Mouse (Mus musculus): ENCODE measurements around the gene Lpar6.
A peak's percentile ranks its signal among the peaks of the same experiment; 100 is the strongest.

Lpar6 gene

DNA sequence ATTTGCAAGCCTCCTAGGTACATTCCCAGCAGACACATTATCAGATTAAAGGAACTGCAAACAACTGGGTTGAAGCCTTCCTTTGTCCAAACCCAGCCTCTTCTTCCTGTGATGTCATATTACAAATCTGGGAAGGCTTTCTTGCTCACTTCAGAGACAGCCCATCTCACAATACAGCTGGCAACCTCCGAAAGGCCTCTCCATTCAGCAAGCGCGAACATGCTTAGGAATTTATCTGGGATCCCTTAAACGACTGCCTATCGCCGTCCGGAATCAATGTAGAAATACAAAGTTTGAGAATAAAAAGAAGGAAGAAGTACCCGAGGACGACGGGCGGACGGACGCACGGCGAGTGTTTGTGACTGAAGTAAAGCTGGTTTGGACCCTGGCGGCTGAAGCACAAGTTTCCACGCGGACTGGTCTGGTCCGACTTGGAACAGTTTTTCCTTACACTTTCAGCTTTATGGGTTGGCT, at the start of gene Lpar6:
Lpar6 (plus strand) TSS at position 48 of the 474 bp plus-strand sequence.
- peak; percentile 46 for DNase-seq (ENCODE audit: low spot score)

DNA sequence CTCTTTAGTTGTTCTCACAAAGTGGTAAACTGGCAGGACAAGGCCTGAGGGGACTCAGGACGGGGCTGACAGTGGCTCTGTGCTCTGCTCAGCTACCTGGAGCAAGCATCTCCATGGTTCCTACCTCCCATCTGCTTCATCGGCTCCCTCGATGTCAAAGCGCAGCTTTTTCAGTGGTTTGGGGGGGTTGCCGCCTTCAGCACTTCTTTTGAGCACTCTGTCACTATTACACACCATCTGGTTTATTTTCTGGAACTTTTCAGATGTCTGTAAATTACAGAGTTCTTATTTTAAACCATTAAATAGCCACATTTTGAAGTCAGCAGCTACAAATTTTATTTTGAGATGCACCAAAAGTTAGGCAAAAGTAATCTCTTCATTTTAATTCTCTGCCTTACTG, 38.6 kb upstream of the Lpar6 start:
- no peak for DNase-seq (ENCODE audit: low spot score)

DNA sequence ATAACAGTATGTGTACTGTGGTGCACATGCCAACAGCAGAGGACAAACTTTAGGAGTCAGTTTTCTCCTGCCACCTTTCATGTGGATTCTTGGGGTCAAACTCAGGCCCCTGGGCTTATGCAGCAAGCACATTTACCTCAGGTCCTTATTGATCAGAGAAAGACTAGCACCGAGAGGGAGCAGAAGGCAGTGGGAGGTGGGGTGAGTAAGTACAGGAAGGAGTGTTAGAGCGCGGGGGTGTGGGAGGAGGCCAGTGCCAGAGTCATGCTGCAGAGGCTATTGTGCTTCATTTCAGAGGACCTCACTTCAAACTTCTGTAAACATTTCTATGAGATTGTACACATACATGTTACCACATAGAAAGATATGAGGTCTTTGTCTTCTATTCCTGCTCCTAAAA, 36.2 kb upstream of the Lpar6 start:
- no peak for DNase-seq (ENCODE audit: low spot score)

DNA sequence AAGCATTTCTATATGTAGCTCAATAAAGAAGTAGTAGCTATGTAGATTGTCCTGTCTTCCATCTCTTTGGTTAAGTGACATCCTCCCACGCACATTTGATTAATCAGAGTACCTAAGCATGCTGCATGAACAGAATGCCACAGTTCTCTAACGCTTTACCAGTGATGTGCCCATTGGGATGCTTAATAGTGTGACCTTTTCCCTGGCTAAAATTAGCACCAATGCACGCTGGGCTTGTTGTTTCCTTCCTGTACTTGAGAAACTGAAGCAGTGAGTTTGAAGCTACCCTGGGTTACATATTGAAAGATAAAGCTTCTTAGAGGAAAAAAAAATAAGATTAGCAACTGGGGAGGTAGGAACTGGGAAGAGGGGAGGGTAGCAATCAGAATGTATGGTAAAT, 33.7 kb upstream of the Lpar6 start:
- DNase-seq (ENCODE audit: low spot score), result no peak

DNA sequence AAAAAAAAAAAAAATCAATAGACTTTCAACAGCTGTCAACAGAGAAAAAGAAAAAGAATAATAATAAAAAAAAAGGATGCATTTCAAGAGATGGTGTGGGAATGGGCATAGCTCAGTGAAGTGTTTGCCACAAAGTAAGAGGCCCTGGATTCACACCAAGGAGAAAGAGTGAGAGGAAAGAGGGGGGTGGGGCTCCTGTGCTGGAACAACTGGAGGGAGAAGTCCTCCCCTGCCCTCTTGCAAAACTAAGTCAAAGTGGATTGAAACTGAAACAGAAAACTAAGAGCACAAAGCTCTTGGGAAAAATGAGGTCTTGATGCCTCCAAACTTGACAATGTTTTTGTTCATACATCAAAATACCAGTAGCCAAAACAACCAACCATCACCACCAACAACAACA, 28.4 kb upstream of the Lpar6 start:
- DNase-seq (ENCODE audit: low spot score), result no peak

DNA sequence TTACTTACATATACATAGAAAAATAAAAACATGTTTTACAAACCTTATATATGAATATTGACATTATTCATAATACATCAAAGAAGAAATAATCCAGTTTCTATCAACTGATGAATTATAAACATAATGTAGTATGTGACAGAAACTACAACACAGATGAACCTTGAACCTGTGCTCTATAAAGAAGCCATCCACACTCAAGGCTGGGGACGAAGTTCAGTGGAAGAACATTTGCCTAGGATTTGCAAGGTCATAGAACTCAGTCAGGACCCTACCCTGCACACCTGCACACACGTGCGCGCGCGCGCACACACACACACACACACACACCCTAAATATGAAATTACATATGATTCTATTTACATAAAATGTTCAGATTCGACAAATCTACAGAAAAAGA, 27.5 kb upstream of the Lpar6 start:
- DNase-seq (ENCODE audit: low spot score), result no peak

DNA sequence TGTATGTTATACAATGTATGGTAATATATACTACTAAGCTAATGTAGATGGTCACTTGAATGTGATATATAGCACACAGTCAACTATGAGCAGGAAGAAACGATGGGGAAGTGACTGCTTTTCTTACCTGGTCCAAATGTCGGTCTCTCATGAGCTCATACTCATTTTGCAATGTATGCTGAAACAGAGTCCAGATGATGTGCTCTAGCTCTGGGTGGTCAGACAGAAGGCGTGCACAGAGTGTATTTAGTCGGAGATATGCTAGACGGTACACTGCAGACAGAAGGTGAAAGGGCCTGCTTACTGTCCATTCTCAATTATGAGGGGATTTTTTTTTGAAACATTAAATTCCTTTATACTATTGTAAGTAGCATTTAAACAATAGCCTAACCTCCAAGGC, 26.2 kb upstream of the Lpar6 start:
- no peak for DNase-seq (ENCODE audit: low spot score)

DNA sequence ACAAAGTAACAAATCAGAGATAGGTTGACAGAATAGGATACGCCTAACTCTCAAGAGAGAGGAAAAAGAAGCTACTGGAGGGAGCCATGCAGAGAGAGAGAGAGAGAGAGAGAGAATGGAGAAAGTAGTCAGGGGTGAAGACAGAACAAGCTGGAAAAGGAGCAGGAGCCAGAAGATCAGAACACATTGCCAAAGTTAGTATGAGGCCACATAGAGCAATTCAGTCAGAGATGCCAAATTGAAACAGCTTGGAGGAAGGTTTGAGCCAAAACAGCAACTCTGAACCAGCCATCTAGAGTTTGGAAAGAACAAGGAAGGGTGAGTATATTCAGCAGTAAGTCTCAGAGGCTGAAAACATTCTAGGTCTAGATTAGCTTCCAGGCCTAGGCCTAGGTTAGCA, 20.6 kb upstream of the Lpar6 start:
- no peak for DNase-seq (ENCODE audit: low spot score)

DNA sequence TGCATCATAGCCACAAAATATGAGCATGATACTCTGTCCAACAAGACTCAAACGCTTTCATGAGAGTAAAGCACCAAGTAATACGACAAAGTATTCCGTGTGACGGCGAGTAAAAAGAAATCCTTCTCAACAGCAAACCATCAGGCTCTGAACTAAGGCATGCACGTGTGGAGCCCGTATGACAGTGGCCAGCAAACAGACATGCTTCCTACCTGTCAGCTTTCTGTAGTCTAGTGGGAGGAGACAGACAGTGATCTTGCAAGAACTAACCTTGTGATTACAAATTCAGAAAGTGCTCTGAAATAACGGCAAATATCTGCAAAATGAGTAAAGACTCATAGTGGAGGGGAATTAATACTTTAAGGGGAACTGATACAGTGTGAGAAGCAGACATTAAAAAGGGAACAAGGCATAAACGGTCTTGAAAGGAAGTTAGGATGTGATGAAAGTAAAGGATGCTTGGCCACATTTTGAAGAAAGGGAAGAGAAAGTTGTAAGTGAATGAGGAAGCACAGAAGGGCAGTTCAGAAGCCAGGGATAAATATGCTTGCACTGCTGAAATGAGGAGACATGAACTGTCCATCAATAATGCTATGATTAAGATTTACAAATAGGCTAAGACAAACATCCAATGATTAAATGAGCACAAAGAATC, 15.3 kb upstream of the Lpar6 start:
- no peak for DNase-seq (ENCODE audit: low spot score)

DNA sequence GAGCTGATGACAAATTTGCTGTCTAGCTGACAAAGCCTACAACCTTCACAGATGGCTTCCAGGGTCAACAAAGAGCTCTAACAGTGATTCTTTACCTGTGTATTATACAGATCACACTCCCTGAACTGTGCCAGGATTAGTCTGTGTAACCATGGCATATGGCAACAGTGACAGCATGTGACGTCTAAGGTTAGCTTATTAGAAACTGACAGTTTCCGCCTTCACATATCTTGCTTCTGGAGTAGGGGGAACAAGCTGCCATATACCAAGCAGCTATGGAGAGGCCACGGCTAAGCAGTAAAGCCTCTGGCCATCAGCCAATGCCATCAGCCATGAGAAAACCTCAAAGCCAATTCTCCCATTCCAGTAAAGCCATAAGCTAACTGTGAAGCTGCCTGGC, 11.3 kb upstream of the Lpar6 start:
- DNase-seq (ENCODE audit: low spot score), result no peak

DNA sequence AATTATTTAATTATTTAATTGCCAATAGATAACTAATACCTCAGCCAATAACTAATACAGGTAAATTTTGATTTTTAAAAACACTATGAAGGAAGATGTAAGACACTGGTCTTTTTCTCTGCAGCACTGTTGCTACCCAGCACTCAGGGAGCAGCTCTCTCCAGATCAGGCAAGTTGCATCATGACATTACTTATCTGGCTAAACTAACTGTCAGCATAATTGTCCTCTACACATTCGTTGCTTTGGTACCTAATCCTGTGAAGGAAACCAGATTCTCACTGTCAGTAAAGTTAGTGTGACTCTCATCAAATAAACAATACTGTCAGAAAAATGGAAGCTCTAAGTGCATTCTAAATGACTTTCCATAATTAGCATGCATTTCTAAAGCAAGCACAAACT, 10.8 kb upstream of the Lpar6 start:
- DNase-seq (ENCODE audit: low spot score), result no peak

DNA sequence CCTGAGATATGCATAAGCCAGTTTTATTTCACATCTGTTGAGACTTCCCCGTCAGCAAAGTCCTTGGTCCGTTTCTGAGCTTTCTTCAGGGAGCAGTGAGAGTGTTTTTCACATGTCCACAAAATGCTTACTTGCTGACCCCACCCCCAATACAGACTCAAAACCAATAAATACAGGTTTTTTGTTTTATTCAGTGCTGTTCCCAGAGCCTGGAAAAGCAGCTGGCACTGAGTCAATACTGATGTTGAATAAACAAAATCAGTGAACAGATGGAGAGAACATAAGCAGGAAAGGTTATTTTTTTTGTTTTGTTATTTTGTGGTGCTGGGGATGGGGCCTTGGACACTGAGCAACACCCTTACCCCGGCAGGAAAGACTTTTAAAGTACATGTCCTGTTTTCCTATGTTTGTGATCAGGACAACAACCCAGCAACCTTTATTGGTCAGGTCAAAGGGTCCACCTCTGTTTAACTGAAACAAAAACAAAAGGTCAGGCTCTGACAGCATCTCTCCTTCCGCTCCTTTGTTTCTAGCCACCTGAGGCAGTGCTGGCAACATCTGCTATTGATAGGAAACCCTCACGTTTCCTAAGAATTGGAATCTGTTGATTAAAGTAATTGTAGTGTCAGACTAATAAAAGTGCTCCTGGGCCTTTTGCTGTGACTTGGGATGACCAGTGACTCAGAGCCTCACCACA, 6.3 kb upstream of the Lpar6 start:
- no peak for DNase-seq (ENCODE audit: low spot score)

DNA sequence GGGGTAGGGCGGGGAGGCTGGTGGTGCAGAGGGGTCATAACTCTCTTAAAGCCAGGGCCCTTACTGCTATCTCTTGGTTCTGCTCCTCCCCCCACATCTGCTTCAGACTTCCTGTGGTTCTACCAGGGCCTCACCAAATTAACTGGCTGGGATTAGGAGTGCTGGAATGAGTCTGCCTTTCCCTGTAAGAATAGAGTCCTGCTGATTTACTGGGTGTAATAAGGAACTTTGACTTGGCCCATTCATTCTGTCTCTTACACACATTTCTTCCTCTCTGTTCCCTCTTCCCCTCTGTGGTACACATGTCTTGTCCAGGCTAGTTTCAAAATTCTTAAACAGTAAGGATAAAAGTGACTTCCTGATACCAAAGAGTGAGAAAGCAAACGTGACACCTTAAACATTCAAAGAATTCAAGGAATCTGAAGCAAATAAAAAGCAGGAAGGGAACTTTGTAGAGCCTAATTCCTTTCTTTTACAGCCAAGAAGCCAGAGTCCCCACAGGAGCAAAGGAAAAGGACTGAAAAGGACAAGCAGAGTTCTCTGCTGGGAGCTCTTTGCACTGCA, 3.1 kb upstream of the Lpar6 start:
- DNase-seq (ENCODE audit: low spot score), result no peak

DNA sequence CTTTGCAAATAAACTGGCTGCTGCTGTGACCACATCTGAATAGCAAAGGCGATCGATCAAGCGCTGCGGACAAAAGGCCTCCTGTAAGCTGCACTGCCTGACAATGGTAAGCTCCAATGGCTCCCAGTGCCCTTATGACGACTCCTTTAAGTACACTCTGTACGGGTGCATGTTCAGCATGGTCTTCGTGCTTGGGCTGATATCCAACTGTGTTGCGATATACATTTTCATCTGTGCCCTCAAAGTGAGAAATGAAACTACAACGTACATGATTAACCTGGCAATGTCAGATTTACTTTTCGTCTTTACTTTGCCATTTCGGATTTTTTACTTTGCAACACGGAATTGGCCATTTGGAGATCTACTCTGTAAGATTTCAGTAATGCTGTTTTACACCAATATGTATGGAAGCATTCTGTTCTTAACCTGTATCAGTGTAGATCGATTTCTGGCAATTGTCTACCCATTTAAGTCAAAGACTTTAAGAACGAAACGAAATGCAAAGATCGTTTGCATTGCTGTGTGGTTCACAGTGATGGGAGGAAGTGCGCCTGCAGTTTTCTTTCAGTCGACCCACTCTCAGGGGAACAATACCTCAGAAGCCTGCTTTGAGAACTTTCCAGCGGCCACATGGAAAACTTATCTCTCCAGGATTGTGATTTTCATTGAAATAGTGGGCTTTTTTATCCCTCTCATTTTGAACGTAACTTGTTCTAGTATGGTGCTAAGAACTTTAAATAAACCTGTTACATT, 979 bp downstream of the Lpar6 start:
- no peak for DNase-seq (ENCODE audit: low spot score)

DNA sequence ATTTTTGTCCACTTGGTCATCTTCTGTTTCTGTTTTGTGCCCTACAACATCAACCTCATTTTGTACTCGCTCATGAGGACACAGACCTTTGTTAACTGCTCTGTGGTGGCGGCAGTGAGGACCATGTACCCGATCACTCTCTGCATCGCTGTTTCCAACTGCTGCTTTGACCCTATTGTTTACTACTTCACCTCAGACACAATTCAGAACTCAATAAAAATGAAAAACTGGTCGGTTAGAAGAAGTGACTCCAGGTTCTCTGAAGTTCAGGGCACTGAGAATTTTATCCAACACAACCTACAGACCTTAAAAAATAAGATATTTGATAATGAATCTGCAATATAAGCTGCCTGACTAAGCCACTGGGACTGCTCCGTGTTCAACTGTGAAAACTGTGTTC, 1.6 kb downstream of the Lpar6 start:
- DNase-seq (ENCODE audit: low spot score), result no peak

DNA sequence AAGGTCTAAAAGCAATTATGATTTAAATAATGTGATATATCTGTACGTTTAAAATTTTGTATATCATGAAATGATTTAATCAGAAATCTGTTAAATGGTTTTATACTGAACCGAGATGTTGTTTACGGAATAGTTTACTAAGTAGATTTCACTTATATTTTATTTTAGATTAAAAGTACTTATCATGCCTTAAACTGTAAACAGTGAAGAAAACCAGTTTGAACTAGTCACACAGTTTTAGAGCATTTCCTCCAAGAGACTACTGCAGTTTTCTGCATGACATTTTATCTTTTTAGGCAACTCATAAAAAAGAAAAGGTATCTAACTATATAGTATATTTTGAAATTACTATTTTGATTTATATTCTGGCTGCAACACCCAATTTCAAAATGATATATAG, 2.2 kb downstream of the Lpar6 start:
- no peak for DNase-seq (ENCODE audit: low spot score)

DNA sequence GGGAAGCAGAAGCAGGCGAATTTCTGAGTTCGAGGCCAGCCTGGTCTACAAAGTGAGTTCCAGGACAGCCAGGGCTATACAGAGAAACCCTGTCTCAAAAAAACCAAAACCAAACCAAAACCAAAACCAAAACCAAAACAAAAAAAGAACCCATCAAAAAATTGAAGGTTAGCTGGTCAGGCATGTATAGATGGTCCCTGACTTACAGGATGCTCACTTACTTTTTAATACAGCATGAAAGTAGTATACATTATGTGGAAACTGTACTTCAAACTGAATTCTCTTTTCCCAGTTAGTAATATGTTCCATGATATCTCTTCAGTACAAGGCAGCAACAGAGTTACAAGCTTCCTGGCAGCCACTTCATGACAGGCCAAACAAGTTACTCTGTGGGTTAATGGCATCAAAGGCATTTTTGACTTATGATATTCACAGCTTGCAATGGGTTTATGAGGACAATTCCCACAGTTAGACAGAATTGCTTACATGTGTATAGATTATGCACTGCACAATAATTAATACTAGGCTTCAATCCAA, 6.4 kb downstream of the Lpar6 start:
- DNase-seq (ENCODE audit: low spot score), result no peak

DNA sequence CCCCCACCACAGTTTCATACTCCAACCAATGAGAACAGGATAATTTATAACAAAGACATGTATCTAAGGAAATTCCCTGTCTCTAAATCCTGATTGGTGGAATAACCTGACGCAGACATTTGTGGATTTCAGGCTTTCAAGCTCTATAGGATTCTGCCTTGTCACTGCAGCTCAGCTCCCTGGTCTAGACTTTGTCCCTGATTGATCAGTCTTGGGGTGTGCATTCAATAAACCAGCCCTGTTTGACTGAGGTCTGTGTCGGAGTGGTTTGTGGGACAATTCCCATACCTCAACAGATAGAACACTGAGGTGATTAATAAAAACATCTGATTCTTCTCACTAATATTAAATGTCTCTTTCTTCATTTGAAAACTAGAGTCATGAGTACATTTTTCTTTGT, 12.4 kb downstream of the Lpar6 start:
- DNase-seq (ENCODE audit: low spot score), result no peak

DNA sequence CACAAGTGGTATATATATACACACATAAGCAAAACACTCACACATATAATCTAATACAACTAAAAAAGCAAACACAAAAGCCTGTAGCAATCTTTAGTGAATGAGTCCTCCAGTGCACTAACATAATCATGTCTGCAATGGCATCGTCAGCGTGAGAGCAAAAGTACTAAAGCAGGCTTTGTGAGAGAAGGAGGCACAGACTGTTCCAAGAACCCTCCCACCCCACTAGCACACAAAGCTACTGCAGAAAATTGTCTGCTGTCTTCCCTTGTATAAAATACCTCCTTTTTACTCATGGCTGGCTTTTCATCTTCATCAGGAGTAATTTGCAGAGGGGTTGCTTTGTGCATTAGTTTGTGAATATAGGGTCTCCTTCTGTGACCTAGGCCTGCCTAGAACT, 14.6 kb downstream of the Lpar6 start:
- no peak for DNase-seq (ENCODE audit: low spot score)

DNA sequence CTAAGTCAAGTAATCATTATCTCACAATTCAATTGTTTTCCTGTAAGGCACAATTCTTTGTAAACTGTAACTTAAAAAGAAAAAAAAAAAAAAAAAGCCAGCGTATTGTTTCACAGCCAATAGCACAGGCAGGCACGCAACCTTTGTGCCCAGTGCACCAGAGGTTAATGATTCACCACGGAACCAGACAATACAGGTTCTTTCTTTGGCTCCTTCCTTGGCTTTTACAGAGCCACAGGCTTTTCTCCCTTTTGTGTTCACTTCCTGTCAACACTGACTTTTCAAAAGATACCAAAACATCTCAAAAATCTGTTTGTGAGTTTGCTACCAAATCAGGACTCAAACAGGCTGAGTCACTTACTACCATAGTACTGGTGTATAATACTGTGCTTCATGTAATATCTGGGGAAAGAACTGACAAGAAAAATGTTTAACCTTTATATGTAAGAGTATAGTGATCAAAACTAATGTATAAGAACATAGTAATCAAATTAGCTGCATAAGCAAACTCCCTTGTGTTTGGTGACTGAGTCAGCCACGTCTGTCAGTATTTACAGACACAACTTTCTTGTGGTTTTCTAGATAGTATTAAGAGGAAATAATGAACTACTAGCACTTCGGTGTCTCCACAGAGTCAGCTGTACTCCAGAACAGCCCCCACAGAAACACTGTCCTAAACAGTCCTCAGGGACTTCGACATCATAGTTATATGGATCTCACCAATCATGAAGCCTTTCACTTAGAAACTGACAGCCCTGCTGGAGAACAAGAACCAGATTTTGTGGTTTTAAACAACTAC, 16.0 kb downstream of the Lpar6 start:
- DNase-seq (ENCODE audit: low spot score), result no peak

DNA sequence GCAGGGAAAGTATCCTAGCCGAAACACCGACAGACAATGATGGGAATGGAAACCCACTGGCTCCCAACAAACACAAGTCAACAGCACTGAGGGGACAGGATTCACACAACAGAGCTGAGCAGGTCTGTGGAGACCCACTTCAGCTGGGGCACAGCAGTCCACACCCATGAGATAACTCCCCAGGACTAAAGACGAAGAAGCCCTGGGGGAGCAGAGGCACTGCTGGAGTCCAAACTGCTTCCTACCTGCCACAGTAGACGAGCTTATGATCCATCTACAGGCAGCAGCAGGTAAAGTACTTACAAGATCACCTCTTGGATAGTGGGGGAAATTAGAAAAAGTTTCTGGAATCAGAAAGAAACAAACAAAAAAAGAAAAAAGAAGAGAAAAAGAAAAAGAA, 16.7 kb downstream of the Lpar6 start:
- no peak for DNase-seq (ENCODE audit: low spot score)

DNA sequence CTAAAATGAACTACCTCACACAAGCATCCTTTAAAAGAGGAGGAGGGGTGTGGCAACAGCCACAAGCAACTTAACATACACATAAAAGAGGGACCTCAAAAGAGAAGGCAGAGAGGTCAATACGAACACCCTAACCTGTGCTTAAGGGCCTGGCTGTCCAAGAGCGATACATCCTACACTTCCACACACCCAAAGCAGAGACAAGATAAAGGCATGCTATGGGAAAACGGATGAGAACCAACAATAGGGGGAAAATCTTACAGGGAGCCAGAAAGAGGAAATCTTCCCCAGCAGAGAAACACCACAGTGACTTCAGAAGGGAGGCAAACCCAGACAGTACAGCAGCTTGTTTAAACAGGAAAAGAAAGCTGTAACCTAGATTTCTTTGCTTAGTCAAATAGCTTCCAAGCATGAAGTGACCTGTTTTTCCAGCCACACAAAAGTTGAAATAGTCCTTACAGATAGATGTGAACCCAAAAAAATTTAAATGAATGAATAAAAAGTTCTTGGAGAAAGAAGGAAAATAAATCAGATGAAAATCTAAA, 17.8 kb downstream of the Lpar6 start:
- no peak for DNase-seq (ENCODE audit: low spot score)

All from ovary, postnatal 14 days (tissue).